Mouse (Mus musculus) erythroid progenitor cell, adult 5-6 weeks (primary cell): Measurements from ENCODE around the gene Spopl. TPM values are rescaled to one million over a fixed set of nuclear protein-coding genes. Genes with fewer than 3 reads are reported as not detected.
"Not testable (repeated sequence)": the region's sequence is repeated elsewhere in the genome, so short reads cannot be mapped to it uniquely, and the experiment has no call there.

ENCODE experiments used
- ATAC-seq: replicated peaks from 2 replicates; pipeline ENCODE4 v1.8.0; 2016; ENCODE audit warnings: moderate number of reproducible peaks, mild to moderate bottlenecking, moderate TSS enrichment, inconsistent platforms; ENCODE audit not compliant: poor library complexity, low FRiP score, severe bottlenecking
- total RNA-seq, 2 experiments: library from RNA; stranded (forward) in 1 of 2; stranded (reverse) in 1 of 2; fragments of 150-400 nt in 1 of 2; fragments of 186-747, 209-891 nt in 1 of 2; gene quantifications; 2 replicates each; pipeline versions ENCODE4 v1.2.3 to v1.2.4; 2015 to 2017; ENCODE audit warnings: low replicate concordance in 2 of 2

The Spopl gene
- total RNA-seq (2015; ENCODE audit: low replicate concordance) (12.2 and 16.6 TPM in 2 replicates), total RNA-seq (2017; ENCODE audit: low replicate concordance) (21.7 and 24.7 TPM in 2 replicates)

GRCm38 (mm10) chr2:23571302-23572156, at the start of gene Spopl:
Gene Spopl (minus strand): TSS chr2:23572106.
- ATAC-seq: peak; percentile 86

- no peak for ATAC-seq
Measured at GRCm38 (mm10) chr2:23620128-23620527, 48.2 kb upstream of the Spopl start.

DNA sequence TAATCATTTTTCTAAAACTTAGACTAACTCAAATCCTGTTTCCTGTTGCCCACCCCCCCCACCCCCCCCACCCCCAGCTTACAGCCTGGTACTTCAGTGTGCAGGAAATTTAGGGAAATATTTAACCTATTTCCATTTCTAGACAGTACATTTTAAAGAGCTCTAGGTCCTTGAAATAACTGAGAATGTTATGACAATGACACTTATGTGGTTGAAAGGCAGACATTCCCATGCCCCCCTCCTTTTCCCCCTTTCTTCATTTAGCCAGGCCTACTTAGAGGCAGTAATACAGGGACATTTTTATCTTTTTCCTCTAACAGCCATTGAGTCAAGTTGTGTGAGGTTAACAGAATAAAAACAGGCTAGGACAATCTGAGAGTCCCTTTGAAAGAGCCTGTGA, 46.1 kb upstream of the Spopl start:
- no peak for ATAC-seq

- no peak for ATAC-seq
Measured at GRCm38 (mm10) chr2:23605391-23605790, 33.5 kb upstream of the Spopl start.

GRCm38 (mm10) chr2:23588769-23589168, 16.9 kb upstream of the Spopl start:
- no peak for ATAC-seq

DNA sequence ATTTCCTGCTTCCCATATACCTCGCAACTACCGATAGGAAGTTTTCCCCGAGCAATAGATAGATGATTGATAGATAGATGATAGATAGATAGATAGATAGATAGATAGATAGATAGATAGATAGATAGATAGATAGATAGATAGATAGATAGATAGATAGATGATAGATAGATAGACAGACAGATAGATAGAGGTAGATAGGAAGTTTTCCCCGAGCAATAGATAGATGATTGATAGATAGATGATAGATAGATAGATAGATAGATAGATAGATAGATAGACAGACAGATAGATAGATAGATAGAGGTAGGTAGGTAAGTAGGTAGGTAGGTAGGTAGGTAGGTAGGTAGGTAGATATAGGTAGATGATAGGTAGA, 239 bp upstream of the Spopl start:
- ATAC-seq: not testable (repeated sequence)

DNA sequence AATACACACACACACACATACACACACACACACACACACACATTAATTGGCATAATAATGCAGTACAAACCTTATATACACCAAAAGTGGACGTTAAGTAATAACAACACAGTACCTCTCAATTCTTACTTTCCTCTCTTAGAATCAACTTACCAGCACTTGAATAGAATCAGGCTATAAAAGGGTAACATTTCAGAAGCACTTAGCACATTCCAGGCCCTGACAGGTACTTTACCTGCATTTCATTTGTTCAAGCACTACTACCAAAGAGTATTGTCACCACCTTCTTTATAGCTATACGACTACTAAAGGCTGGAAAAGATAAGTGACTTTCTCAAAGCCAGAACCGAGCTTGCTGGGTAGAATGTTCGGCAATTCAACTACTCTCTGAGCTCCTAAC, 1.3 kb downstream of the Spopl start:
- peak; percentile 32; the same call in 1 of the 2 replicates for ATAC-seq

GRCm38 (mm10) chr2:23568775-23569174, 3.1 kb downstream of the Spopl start:
- no peak for ATAC-seq

DNA sequence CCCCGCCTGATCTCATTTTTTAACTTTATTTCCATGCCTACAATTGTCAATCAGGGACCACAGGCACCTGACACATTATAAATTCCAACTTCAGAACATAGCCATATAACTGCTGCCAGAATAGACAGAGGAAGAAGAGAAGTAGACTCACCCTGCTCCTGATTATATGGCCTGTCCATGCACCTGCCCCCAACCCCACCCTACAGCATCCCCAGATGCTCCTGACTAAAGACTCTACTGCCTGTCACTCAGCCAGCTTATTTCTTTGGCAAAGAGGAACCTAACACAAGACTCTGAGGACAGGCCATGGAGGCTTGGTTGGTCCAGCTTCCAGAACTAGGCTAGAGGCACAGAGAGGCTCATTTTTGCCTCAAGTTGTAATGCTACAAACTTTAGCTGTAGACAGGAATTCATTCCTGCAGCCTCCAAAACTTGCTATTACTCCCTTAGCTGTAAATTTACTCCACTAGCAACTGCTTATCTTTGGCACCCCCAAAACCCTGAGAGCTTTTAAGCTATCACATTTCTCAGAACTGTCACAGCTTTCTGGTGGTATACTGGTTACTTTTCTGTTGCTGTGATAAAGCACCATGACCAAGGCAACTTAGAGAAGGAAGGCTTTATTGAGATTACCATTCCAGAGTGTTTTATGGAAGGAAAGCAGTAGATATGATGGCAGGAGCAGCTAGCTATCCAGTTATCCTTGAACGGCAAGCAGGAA, 6.7 kb downstream of the Spopl start:
- ATAC-seq: peak; percentile 41; the same call in 1 of the 2 replicates

DNA sequence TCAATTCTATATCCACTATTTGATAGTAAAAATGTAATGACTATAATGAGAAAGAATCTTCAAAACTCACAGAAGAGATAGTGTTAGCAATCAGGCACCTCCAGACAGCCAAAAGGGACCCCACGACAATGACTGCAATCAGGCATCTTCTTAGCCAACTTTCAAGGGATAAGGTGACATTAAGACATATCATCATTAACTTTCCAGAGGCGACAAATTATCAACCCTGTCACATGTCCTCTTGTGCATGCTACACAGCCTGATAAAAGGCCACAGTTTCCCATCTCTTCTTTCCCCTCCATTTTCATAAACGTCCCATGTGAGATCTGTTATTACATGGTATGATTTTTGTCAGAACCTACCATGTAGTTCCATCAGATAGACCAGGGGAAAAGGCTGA, 9.0 kb downstream of the Spopl start:
- ATAC-seq: peak; percentile 63

DNA sequence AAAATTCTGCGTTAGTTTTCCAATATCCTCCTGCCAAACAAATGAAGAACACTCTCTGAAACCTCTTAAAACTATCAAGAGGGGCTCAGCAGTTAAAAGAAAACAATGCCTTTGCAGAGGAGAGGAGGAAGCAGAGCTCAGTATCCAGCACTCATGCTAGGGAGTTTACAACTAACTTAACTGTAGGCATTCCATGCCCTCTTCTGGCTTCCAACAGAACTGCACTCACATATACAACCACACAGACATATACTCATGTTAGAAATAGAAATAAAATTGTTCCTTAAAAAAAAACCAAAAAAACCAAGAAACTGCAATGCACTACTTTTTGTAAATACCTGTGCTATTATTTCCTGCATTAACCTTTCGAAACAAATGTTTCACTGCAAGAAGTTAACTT, 12.7 kb downstream of the Spopl start:
- ATAC-seq: no peak

DNA sequence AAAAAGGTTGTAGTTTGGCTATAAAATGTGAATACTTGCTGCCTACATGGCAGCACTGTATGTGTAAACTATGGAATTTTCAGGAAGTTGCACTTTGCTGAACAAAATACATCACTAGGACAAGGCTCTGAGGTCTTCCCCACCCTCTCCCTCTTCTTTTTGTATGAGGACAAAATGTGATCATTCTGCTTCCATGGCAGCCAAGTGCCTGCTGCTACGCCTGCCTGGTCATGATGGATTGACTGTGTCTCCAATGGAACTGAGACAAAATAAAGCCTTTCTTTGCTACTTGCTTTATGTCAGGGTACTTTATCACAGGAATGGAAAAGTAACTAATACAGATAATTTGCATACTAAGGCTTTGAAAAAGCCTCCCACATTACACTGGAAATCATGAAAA, 20.7 kb downstream of the Spopl start:
- no peak for ATAC-seq

GRCm38 (mm10) chr2:23547220-23547619, 24.7 kb downstream of the Spopl start:
- ATAC-seq: no peak

DNA sequence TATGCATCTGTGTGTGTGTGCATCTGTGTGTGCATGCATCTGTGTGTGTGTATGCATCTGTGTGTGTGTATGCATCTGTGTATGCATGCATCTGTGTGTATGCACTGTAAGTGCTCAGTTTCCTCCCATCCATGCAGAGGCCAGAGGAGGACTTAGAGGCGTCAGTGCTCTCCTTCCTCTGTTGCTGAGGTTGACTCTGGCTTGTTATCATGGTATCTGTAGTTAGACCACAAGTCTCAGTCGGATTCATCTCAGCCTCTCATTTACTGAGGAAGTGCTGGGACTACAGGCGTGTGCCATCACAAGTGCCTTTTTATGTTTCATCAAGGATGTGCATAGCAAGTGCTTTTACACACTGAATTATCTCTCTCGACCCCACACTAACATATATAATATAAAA, 31.9 kb downstream of the Spopl start:
- ATAC-seq: no peak

- ATAC-seq: not testable (repeated sequence)
Measured at GRCm38 (mm10) chr2:23527717-23528116, 44.2 kb downstream of the Spopl start.

DNA sequence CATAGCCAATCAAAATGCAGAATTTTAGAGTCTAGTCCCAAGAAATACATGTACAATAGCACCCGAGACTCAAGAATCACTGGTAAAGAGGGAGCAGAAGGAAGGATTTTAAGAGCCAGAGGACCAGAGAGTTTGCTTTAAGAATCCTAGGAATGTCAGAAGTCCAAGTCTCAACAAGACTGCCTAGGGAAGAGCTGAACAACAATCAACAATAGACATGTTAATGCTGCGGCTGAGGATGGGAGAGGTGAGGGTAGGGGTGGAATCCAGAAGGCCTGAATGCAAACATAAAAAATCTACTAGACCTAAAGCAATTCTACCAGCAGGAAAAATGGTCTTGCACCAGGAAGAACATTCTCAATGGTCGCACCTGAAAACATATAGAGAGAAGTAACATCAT, 66.8 kb downstream of the Spopl start:
- ATAC-seq: no peak

- ATAC-seq: no peak
Measured at GRCm38 (mm10) chr2:23481715-23482114, 90.2 kb downstream of the Spopl start.

DNA sequence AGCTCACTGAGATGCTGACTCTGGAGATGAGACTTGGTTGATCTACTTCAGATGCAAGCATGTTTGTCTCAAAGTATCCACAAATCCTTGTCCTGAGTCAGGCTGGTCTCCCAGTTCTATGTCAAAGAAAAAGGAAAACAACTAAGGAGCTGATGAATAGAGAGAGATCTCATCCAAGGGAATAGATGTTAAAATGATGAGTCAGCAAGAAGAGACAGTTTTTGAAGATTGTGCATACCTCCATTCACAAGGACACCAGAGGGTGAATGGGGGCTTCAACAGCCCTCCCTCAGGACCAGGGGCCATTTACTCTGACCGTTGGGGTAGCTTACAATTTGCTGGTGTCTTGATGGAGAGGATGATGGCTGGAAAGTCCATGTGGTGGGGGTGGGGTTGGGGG, 104.4 kb downstream of the Spopl start:
- ATAC-seq: no peak

GRCm38 (mm10) chr2:23457452-23457851, 114.5 kb downstream of the Spopl start:
- ATAC-seq: no peak
